Mouse (Mus musculus): ENCODE measurements at regions not wholly inside any gene's neighbourhood (a gene's known extent, or its start where the extent isn't known, plus 50 kb on each side); places are given as distances from the start of the nearest gene placed in this dataset.

DNA sequence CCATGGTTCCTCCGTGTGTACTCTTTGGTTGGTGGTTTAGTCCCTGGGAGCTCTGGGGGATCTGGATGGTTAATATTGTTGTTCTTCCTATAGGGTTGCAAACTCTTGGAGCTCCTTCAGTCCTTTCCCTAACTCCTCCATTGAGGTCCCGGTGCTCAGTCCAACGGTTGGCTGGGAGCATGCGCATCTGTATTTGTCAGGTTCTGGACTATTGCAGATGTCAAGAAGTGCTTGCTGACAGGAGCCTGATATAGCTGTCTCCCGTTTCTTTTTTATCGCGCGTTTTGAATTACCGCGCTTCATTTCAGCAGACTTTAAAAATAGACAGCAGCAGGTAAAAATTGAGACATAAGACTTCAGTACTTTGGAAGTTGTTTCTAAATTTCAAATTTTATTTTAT lies 518.3 kb upstream of the Adgrl2 start:
- Histone ChIP-seq H3K36me3 (replicated peaks) (no peaks in the 10 kb centered on the region), H3K4me1 (ENCODE audit: insufficient read depth, low read depth, low read length) (no peaks in the 10 kb centered on the region), H3K4me3 (ENCODE audit: low read depth, low read length) (no peak overlapping the region), H3K27me3 (ENCODE audit: insufficient read depth, low read length) (no peaks in the 10 kb centered on the region), H3K9me3 (replicated peaks) (peaks cover 23% of the 10 kb centered on the region)
- TF ChIP-seq TAL1 (conservative IDR thresholded peaks at IDR 0.05; ENCODE audit: low read depth, low read length) (no peak), POLR2AphosphoS5 (IDR thresholded peaks at IDR 0.05; ENCODE audit: insufficient replicate concordance, low read depth, low read length) (no peak), GATA2 (IDR thresholded peaks at IDR 0.05; ENCODE audit: borderline replicate concordance, low read depth, low read length) (no peak), CTCF (IDR thresholded peaks at IDR 0.05; ENCODE audit: low read depth, low read length) (no peak), GATA1 (IDR thresholded peaks at IDR 0.05; ENCODE audit: borderline replicate concordance, low read length) (no peak)
- ATAC-seq (ENCODE audit: extremely low read depth, insufficient number of reproducible peaks, low FRiP score, poor library complexity, severe bottlenecking) (no peak), DNase-seq (ENCODE audit: low spot score) (no peak)

DNA sequence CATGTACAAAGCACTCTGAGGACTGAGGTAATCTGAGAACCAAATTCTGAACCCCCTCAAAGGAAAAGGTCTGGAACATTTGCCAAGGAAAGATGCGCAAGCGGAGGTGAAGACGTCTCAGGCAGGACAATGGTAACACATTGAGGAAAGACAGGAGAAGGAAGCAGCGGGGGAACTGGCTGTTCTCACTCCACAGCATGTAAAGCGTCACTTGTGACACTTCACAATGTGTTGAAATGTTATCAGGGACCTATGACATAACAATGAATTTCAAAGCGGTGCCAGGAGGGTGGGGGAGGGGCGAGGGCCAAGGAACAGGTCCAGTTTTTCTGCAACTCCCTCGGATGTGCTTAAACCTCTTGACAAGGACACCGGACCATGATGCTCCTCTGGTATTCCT lies 515.3 kb upstream of the Adgrl2 start:
- no peak overlapping the region for H3K4me3 ChIP-seq (ENCODE audit: low read depth, low read length)
- no peaks in the 10 kb centered on the region for H3K36me3 ChIP-seq (replicated peaks)
- TF ChIP-seq POLR2AphosphoS5 (IDR thresholded peaks at IDR 0.05; ENCODE audit: insufficient replicate concordance, low read depth, low read length): no peak
- no peak for TF ChIP-seq GATA1 (IDR thresholded peaks at IDR 0.05; ENCODE audit: borderline replicate concordance, low read length)
- TF ChIP-seq GATA2 (IDR thresholded peaks at IDR 0.05; ENCODE audit: borderline replicate concordance, low read depth, low read length): no peak
- TF ChIP-seq TAL1 (conservative IDR thresholded peaks at IDR 0.05; ENCODE audit: low read depth, low read length): no peak
- no peak for TF ChIP-seq CTCF (IDR thresholded peaks at IDR 0.05; ENCODE audit: low read depth, low read length)
- no peak for ATAC-seq (ENCODE audit: extremely low read depth, insufficient number of reproducible peaks, low FRiP score, poor library complexity, severe bottlenecking)
- no peaks in the 10 kb centered on the region for H3K4me1 ChIP-seq (ENCODE audit: insufficient read depth, low read depth, low read length)
- no peak for DNase-seq (ENCODE audit: low spot score)
- H3K9me3 ChIP-seq (replicated peaks): peaks cover 26% of the 10 kb centered on the region
- no peaks in the 10 kb centered on the region for H3K27me3 ChIP-seq (ENCODE audit: insufficient read depth, low read length)

GRCm38 (mm10) chr3:149503992-149504391 lies 513.6 kb upstream of the Adgrl2 start:
- H3K4me1 ChIP-seq (ENCODE audit: insufficient read depth, low read depth, low read length): no peaks in the 10 kb centered on the region
- no peaks in the 10 kb centered on the region for H3K36me3 ChIP-seq (replicated peaks)
- TF ChIP-seq TAL1 (conservative IDR thresholded peaks at IDR 0.05; ENCODE audit: low read depth, low read length): no peak
- H3K27me3 ChIP-seq (ENCODE audit: insufficient read depth, low read length): no peaks in the 10 kb centered on the region
- DNase-seq (ENCODE audit: low spot score) (no peak), ATAC-seq (ENCODE audit: extremely low read depth, insufficient number of reproducible peaks, low FRiP score, poor library complexity, severe bottlenecking) (no peak)
- H3K9me3 ChIP-seq (replicated peaks): peaks cover 26% of the 10 kb centered on the region
- no peak overlapping the region for H3K4me3 ChIP-seq (ENCODE audit: low read depth, low read length)

- TF ChIP-seq CTCF (IDR thresholded peaks at IDR 0.05; ENCODE audit: low read depth, low read length) (no peak), POLR2AphosphoS5 (IDR thresholded peaks at IDR 0.05; ENCODE audit: insufficient replicate concordance, low read depth, low read length) (no peak), TAL1 (conservative IDR thresholded peaks at IDR 0.05; ENCODE audit: low read depth, low read length) (no peak), GATA1 (IDR thresholded peaks at IDR 0.05; ENCODE audit: borderline replicate concordance, low read length) (no peak), GATA2 (IDR thresholded peaks at IDR 0.05; ENCODE audit: borderline replicate concordance, low read depth, low read length) (no peak)
Observed at GRCm38 (mm10) chr3:149500130-149500529, 509.8 kb upstream of the Adgrl2 start.

DNA sequence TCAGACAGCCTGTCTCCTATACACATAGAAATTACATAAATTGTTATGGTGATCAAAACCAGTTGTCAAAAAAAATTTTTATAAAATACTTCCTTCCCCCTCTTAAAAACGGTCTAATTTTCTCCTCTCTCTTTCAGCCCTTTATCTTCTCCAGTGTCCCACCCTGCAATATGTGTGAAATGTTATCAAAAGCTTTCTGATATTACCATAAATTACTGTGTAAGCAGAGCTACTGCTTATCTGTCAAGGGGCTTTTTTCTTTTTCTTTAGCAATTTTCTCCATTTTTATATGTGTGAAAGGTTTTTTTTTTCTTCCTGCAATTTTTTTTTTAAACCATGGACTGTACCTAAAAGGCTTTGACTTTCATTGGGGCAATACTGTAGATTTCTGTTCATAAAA lies 508.4 kb upstream of the Adgrl2 start:
- Histone ChIP-seq H3K4me1 (ENCODE audit: insufficient read depth, low read depth, low read length) (no peaks in the 10 kb centered on the region), H3K27me3 (ENCODE audit: insufficient read depth, low read length) (no peaks in the 10 kb centered on the region), H3K4me3 (ENCODE audit: low read depth, low read length) (no peak overlapping the region), H3K36me3 (replicated peaks) (no peaks in the 10 kb centered on the region), H3K9me3 (replicated peaks) (peaks cover 10% of the 10 kb centered on the region)
- ATAC-seq (ENCODE audit: extremely low read depth, insufficient number of reproducible peaks, low FRiP score, poor library complexity, severe bottlenecking): no peak
- DNase-seq (ENCODE audit: low spot score): no peak
- TF ChIP-seq GATA2 (IDR thresholded peaks at IDR 0.05; ENCODE audit: borderline replicate concordance, low read depth, low read length): no peak
- TF ChIP-seq GATA1 (IDR thresholded peaks at IDR 0.05; ENCODE audit: borderline replicate concordance, low read length): no peak
- TF ChIP-seq TAL1 (conservative IDR thresholded peaks at IDR 0.05; ENCODE audit: low read depth, low read length): no peak
- no peak for TF ChIP-seq POLR2AphosphoS5 (IDR thresholded peaks at IDR 0.05; ENCODE audit: insufficient replicate concordance, low read depth, low read length)
- no peak for TF ChIP-seq CTCF (IDR thresholded peaks at IDR 0.05; ENCODE audit: low read depth, low read length)

More at GRCm38 (mm10) chr3:149500130-149500529, 509.8 kb upstream of the Adgrl2 start:
- no peak for ATAC-seq (ENCODE audit: extremely low read depth, insufficient number of reproducible peaks, low FRiP score, poor library complexity, severe bottlenecking)
- Histone ChIP-seq H3K27me3 (ENCODE audit: insufficient read depth, low read length) (no peaks in the 10 kb centered on the region), H3K4me1 (ENCODE audit: insufficient read depth, low read depth, low read length) (no peaks in the 10 kb centered on the region), H3K4me3 (ENCODE audit: low read depth, low read length) (no peak overlapping the region), H3K36me3 (replicated peaks) (no peaks in the 10 kb centered on the region), H3K9me3 (replicated peaks) (peaks cover 12% of the 10 kb centered on the region)
- no peak for DNase-seq (ENCODE audit: low spot score)

GRCm38 (mm10) chr3:149496829-149497471 lies 506.6 kb upstream of the Adgrl2 start:
- Histone ChIP-seq H3K36me3 (replicated peaks) (no peaks in the 10 kb centered on the region), H3K27me3 (ENCODE audit: insufficient read depth, low read length) (no peaks in the 10 kb centered on the region), H3K4me1 (ENCODE audit: insufficient read depth, low read depth, low read length) (no peaks in the 10 kb centered on the region), H3K9me3 (replicated peaks) (peaks cover 2% of the 10 kb centered on the region), H3K4me3 (ENCODE audit: low read depth, low read length) (no peak overlapping the region)
- no peak for ATAC-seq (ENCODE audit: extremely low read depth, insufficient number of reproducible peaks, low FRiP score, poor library complexity, severe bottlenecking)
- no peak for DNase-seq (ENCODE audit: low spot score)
- TF ChIP-seq GATA1 (IDR thresholded peaks at IDR 0.05; ENCODE audit: borderline replicate concordance, low read length): no peak
- no peak for TF ChIP-seq GATA2 (IDR thresholded peaks at IDR 0.05; ENCODE audit: borderline replicate concordance, low read depth, low read length)
- TF ChIP-seq CTCF (IDR thresholded peaks at IDR 0.05; ENCODE audit: low read depth, low read length): no peak
- TF ChIP-seq TAL1 (conservative IDR thresholded peaks at IDR 0.05; ENCODE audit: low read depth, low read length): no peak
- TF ChIP-seq POLR2AphosphoS5 (IDR thresholded peaks at IDR 0.05; ENCODE audit: insufficient replicate concordance, low read depth, low read length): no peak
